Mouse (Mus musculus): ENCODE measurements around the gene Myl12a. TPM values are rescaled to one million over a fixed set of nuclear protein-coding genes. Genes with fewer than 3 reads are reported as not detected.
"Not testable (repeated sequence)": the region's sequence is repeated elsewhere in the genome, so short reads cannot be mapped to it uniquely, and the experiment has no call there.

The Myl12a gene
- polyA plus RNA-seq, 1 experiment from 2014 or later = 125 TPM

DNA sequence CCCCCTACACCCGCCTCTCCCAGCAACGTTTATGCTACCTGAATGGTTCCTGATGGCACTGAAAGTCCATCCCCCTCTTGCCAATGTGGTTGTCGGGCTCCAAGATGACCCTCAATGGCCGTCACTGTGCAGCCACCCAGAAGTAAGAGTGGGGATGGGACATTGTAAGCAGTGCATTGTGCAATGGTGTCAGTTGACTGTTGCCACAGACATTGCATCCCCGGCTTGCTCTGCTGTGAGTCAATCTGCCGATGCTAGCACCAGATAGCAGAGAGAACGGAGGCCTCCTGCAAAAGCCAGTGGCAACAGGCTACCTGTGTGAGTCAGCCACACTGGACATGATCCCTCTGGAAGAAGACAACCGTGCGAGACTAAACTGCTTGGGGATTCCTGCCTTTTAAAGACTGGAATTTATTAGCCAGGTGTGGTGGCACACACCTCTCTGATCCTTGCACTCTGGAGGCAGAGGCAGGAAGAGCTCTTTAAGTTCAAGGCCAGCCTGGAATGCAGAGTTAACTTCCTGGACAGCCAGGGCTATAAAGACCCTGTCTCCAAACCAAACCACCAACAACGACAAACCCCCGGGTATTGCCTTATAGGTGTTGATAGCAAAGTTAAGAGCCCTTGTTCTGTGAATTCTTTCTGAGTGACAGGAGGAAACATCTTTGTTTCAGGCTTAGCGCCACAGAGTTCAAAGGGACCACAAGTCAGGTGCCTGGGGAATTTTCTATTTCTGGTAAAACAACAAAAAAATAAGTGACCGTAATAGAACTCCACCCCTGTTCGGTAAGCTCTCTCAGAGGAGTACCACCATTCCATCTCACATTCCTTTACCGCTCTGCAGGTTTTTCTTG lies 16.9 kb downstream of the Myl12a start:
- 90% methylated on average over 15 of the region's 15 CpGs for whole genome bisulfite sequencing
- H3K4me1 ChIP-seq = peaks cover 20% of the 10 kb centered on the region

DNA sequence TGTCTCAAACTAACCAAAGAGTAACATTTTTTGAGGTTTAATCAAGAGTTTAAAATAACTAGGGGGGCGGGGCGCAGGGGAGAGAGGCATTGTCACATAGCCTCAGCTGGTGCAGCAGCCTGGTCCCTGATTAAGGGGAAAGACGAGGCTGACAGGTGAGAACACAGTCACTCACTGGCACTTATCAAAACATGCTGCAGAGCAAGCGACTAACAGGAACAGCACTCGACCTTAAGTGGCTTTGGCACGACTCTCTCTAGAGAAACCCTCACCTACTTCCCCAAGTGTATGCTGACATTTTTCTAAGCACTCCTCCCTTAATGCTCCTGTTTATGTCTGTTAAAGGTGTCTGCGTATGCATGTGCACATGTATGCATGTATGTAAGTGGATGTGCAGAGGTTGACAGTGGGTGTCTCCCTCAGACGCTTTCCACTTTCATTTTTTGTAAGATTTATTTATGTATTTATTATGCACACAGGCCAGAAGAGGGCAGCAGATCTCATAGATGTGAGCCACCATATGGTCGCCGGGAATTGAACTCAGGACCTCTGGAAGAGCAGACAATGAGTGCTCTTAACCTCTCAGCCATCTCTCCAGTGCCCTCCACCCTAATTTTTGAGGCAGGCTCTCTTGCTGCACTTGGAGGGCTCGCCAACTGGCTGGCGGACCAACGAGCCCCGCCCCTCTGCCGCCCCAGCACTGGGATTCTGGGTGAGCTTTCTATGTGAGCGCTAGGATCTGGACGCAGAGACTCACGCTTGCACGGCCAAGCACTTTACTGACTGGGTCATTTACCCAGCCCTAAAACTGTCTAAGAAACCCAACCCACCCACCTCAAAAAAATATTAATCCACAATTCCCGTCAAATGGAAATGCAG lies 23.1 kb downstream of the Myl12a start:
- 89% methylated on average over 20 of the region's 20 CpGs for WGBS
- H3K27ac ChIP-seq (replicated peaks) = no peak overlapping the region
- no peaks in the 10 kb centered on the region for H3K27me3 ChIP-seq
- no peak overlapping the region for H3K9ac ChIP-seq (replicated peaks)
- H3K4me2 ChIP-seq (replicated peaks) = no peak overlapping the region
- H3K9me3 ChIP-seq = no peaks in the 10 kb centered on the region
- H3K4me3 ChIP-seq = no peak overlapping the region
- peaks cover 45% of the 10 kb centered on the region for H3K36me3 ChIP-seq
- no peaks in the 10 kb centered on the region for H3K4me1 ChIP-seq
- no peak for ATAC-seq (replicated peaks)

More for the DNA sequence above, 16.9 kb downstream of the Myl12a start:
- no peak overlapping the region for H3K9ac ChIP-seq (replicated peaks)
- H3K9me3 ChIP-seq = no peaks in the 10 kb centered on the region
- H3K36me3 ChIP-seq = peaks cover 26% of the 10 kb centered on the region
- H3K4me3 ChIP-seq = no peak overlapping the region
- no peak for ATAC-seq (replicated peaks)
- no peak overlapping the region for H3K27ac ChIP-seq (replicated peaks)
- H3K4me2 ChIP-seq (replicated peaks) = no peak overlapping the region
- H3K27me3 ChIP-seq = no peaks in the 10 kb centered on the region

DNA sequence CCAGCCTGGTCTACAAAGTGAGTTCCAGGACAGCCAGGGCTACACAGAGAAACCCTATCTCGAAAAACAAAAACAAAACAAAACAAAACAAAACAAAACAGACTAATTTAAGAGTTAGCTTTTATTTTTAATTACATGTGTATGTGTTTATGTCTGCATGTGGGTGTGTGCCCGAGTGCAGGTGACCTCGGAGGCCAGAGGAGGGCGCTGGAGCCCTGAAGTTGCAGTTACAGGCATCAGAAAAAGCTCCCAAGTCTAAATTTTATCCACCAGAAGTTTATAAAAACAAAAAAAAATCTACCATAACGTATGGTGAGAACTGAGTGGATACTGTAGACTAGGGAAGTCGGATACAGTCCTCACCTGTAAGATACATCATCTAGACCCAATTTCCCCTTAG lies 24.9 kb downstream of the Myl12a start:
- no peak overlapping the region for H3K9ac ChIP-seq (replicated peaks)
- no peaks in the 10 kb centered on the region for H3K4me1 ChIP-seq
- no peak overlapping the region for H3K4me2 ChIP-seq (replicated peaks)
- no peak for ATAC-seq (replicated peaks)
- peaks cover 54% of the 10 kb centered on the region for H3K36me3 ChIP-seq
- H3K27me3 ChIP-seq = no peaks in the 10 kb centered on the region
- 90% methylated on average over 6 of the region's 6 CpGs for WGBS
- H3K9me3 ChIP-seq = no peaks in the 10 kb centered on the region
- no peak overlapping the region for H3K4me3 ChIP-seq
- H3K27ac ChIP-seq (replicated peaks) = no peak overlapping the region

DNA sequence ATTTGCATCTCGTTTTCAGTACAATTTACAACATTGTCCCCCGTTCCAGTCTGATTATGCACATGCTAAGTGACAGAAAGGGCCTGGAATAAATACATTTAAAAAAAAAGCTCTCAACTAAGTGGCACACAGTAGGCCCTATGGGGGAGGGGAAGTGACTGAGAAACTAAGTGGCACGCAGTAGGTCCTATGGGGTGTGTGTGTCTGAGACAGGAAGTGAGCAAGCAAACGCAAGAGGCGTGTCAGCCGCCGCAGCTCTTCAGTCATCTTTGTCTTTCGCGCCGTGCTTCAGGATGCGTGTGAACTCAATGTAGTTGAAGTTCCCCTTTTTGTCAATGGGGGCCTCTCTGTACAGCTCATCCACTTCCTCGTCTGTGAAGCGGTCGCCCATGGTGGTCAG lies 28.6 kb downstream of the Myl12a start:
- H3K9ac ChIP-seq (replicated peaks) = not testable (repeated sequence)

DNA sequence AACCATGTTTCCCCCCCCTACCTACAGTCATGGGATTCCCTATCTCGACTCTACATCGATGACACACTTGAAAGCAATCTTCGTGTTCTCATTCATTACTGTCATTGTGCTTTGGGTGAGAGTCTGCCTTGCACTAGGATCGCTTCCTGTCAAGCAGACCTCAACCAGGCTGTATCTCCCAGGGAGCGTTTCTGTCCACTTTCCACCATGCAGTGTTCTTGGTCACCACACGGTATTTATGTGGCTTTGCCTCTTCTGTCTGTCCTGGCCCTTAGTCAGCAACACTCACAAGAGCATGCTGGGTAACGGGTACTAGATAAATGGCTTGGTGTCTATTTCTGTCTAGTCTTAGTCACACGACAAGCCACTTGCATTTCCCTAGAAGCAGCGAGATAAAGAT lies 29.3 kb downstream of the Myl12a start:
- H3K4me2 ChIP-seq (replicated peaks) = no peak overlapping the region
- no peak overlapping the region for H3K4me3 ChIP-seq
- no peak overlapping the region for H3K27ac ChIP-seq (replicated peaks)
- H3K27me3 ChIP-seq = no peaks in the 10 kb centered on the region
- H3K9me3 ChIP-seq = no peaks in the 10 kb centered on the region
- 0 out of 2 replicates have a peak, but pooled peaks cover 2% of the 10 kb centered on the region for H3K4me1 ChIP-seq
- no peak for ATAC-seq (replicated peaks)
- no peak overlapping the region for H3K9ac ChIP-seq (replicated peaks)
- WGBS = 95% methylated on average over 9 of the region's 9 CpGs
- H3K36me3 ChIP-seq = peaks cover 38% of the 10 kb centered on the region

More for the DNA sequence above, 28.6 kb downstream of the Myl12a start:
- ATAC-seq (replicated peaks); H3K4me3 ChIP-seq; H3K4me2 ChIP-seq (replicated peaks); H3K4me1 ChIP-seq; H3K27ac ChIP-seq (replicated peaks); H3K9me3 ChIP-seq; H3K27me3 ChIP-seq: not testable (repeated sequence)
- WGBS = 90% methylated on average over 14 of the region's 14 CpGs
- H3K36me3 ChIP-seq = peaks cover 38% of the 10 kb centered on the region

DNA sequence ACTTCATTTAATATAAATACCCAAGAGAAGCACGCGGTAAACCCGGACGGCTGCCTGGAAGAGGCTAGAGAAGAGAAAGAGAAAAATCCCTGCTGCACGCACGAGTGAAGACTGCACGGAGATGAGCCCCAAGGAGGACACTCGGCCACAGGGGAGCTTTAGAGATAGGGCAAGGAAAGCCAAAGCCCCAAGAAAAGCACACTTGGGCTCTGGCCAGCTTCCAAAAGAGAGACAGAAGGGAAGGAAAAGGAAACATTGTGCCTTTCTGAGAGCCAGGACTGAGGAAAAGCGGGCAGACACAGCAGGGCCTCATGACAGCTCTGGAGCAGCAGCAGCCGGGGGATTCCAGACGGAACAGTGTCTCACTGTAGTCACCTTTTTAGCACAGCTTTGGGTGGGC lies 31.5 kb downstream of the Myl12a start:
- H3K4me3 ChIP-seq = no peak overlapping the region
- 0 out of 2 replicates have a peak, but pooled peaks cover 2% of the 10 kb centered on the region for H3K4me1 ChIP-seq
- H3K4me2 ChIP-seq (replicated peaks) = no peak overlapping the region
- 45% methylated on average over 11 of the region's 11 CpGs for WGBS
- H3K9ac ChIP-seq (replicated peaks) = no peak overlapping the region
- no peak overlapping the region for H3K27ac ChIP-seq (replicated peaks)
- H3K27me3 ChIP-seq = no peaks in the 10 kb centered on the region
- peaks cover 30% of the 10 kb centered on the region for H3K36me3 ChIP-seq
- no peak for ATAC-seq (replicated peaks)
- no peaks in the 10 kb centered on the region for H3K9me3 ChIP-seq

DNA sequence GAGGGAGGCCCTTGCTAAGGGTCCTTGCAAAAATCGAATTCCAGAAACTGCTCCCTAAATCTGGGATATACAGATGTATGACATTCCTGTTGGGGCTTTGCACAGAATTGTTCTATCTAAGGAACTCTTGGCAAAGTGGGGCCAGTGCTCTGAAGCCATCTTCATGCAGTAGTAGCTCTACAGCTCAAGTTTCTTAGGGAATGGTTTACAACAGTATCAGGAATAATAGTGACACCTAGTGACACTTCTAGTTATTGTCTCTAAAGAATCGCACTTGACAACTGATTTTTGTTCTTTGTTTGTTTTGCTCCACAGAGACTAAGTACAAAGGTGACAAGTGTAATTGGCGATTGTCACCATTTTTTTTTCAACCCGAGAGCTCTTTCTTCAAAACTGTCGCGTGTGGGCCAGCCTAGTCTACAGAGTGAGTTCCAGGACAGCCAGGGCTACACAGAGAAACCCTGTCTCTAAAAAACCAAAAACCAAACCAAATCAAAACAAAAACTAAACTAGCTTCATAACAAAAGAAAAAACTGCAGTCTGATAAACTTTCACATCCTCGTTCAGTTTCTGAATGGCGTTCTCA lies 34.0 kb downstream of the Myl12a start:
- Histone ChIP-seq H3K4me2 (replicated peaks) (no peak overlapping the region), H3K36me3 (peaks cover 7% of the 10 kb centered on the region), H3K9ac (replicated peaks) (no peak overlapping the region), H3K4me3 (no peak overlapping the region), H3K27ac (replicated peaks) (no peak overlapping the region), H3K27me3 (no peaks in the 10 kb centered on the region), H3K9me3 (no peaks in the 10 kb centered on the region), H3K4me1 (0 out of 2 replicates have a peak, but pooled peaks cover 2% of the 10 kb centered on the region)
- ATAC-seq (replicated peaks) = peak; percentile 67
- 27% methylated on average over 8 of the region's 8 CpGs for WGBS

DNA sequence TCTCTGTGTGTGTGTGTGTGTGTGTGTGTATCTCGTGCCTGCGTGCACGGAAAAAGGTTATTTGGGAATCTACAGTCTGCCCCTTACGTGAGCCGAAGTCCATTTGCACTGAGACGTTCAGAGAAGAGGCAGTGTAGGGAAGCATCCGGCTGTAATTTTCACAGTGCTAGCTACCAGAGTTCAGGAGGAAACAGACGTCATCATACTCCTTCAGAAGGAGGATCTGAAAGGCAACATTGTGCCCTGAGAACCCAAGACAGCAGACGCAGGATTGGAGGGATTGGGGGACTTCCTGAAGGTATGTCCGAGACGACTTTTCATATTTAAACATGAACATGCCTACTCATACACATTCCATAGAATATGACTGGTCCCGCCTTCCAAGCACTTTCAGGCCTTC lies 35.0 kb downstream of the Myl12a start:
- Histone ChIP-seq H3K27me3 (no peaks in the 10 kb centered on the region), H3K4me1 (0 out of 2 replicates have a peak, but pooled peaks cover 2% of the 10 kb centered on the region), H3K4me2 (replicated peaks) (no peak overlapping the region), H3K4me3 (no peak overlapping the region), H3K9ac (replicated peaks) (no peak overlapping the region), H3K36me3 (no peaks in the 10 kb centered on the region), H3K9me3 (no peaks in the 10 kb centered on the region), H3K27ac (replicated peaks) (no peak overlapping the region)
- ATAC-seq (replicated peaks) = no peak
- 62% methylated on average over 12 of the region's 12 CpGs for WGBS

DNA sequence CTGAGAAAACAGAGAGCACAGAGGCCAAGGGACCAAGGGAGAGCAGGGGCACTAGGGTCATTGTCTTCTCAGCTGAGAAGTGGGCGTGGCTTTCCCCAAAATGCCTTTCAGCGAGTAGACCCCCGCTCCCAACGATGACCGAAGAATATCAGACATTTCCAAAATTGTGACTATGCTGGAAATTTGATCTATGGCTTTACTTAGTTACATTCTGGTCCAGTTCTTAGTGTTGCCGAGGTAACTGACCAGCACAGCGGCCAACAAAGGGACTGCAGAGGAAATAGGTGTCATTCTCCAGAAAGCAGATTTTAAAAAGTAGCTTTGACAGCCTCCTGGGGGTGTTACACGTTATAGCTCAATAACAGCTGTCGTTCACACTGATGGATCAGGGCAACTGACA lies 35.5 kb downstream of the Myl12a start:
- Histone ChIP-seq H3K4me3 (no peak overlapping the region), H3K4me2 (replicated peaks) (no peak overlapping the region), H3K27me3 (no peaks in the 10 kb centered on the region), H3K27ac (replicated peaks) (no peak overlapping the region), H3K36me3 (no peaks in the 10 kb centered on the region), H3K9ac (replicated peaks) (no peak overlapping the region), H3K4me1 (0 out of 2 replicates have a peak, but pooled peaks cover 2% of the 10 kb centered on the region), H3K9me3 (no peaks in the 10 kb centered on the region)
- 23% methylated on average over 9 of the region's 9 CpGs for WGBS
- ATAC-seq (replicated peaks) = no peak

DNA sequence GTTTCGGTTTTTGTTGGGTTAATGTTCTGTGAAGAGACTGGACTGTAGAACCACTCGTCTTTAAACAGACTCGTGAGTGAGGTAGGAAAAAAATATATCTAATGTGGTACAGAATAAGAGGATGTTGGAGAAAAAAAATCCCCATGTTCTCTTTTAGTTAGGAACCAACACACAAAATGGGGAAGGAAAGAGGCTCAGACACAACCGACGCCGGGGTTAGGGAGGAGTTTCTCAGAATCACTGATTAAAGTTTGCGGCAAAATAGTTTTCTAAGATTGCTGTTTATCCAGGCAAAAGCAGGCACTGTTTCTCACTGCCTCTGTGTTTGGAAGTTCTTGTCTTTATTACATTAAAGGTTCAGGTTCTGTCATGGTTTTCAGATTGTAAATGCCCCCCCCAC lies 36.6 kb downstream of the Myl12a start:
- Histone ChIP-seq H3K4me3 (no peak overlapping the region), H3K9me3 (no peaks in the 10 kb centered on the region), H3K9ac (replicated peaks) (no peak overlapping the region), H3K36me3 (no peaks in the 10 kb centered on the region), H3K4me1 (0 out of 2 replicates have a peak, but pooled peaks cover 2% of the 10 kb centered on the region), H3K4me2 (replicated peaks) (no peak overlapping the region), H3K27me3 (no peaks in the 10 kb centered on the region), H3K27ac (replicated peaks) (no peak overlapping the region)
- no peak for ATAC-seq (replicated peaks)
- 91% methylated on average over 7 of the region's 7 CpGs for WGBS

DNA sequence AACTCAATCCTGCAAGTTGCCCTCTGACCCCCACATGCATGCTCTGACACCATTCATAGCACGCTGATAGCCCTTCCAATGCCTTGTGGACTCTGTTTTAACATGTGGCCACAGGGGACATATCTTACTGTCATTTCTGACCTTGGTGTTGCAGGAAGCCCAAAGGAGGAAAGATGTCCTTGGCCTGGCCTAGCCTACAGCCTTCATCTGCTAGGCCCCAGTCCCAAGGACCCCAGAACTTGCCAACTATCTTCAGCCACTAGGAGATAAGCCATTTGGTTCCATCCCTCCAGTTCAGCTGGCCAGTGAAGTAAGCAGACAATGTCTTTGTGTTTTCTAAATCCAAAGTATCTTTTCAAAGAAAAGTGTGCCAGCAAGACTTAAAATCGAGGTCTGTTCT lies 37.4 kb downstream of the Myl12a start:
- 0 out of 2 replicates have a peak, but pooled peaks cover 2% of the 10 kb centered on the region for H3K4me1 ChIP-seq
- no peaks in the 10 kb centered on the region for H3K27me3 ChIP-seq
- H3K4me3 ChIP-seq = no peak overlapping the region
- H3K27ac ChIP-seq (replicated peaks) = no peak overlapping the region
- no peak for ATAC-seq (replicated peaks)
- H3K9me3 ChIP-seq = no peaks in the 10 kb centered on the region
- H3K4me2 ChIP-seq (replicated peaks) = no peak overlapping the region
- WGBS = 82% methylated on average over 2 of the region's 2 CpGs
- no peaks in the 10 kb centered on the region for H3K36me3 ChIP-seq
- no peak overlapping the region for H3K9ac ChIP-seq (replicated peaks)

DNA sequence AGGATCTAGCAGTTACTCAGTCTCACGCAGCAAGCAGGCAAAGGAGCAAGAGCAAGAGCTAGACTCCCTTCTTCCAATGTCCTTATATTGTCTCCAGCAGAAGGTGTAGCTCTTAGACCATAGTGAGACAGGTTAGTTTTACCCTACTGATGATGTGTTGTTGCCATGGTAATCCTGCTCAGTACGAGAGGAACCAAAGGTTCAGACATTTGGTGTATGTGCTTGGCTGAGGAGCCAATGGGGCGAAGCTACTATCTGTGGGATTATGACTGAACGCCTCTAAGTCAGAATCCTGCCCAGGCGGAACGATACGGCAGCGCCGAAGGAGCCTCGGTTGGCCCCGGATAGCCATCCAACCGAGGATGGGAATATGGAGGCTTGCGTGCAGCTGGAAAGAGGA lies 39.1 kb downstream of the Myl12a start:
- WGBS = 69% methylated on average over 13 of the region's 13 CpGs
- H3K27ac ChIP-seq (replicated peaks); H3K4me3 ChIP-seq; H3K9ac ChIP-seq (replicated peaks); H3K9me3 ChIP-seq; H3K4me2 ChIP-seq (replicated peaks); H3K4me1 ChIP-seq; H3K36me3 ChIP-seq; H3K27me3 ChIP-seq: not testable (repeated sequence)
- peak; percentile 100 for ATAC-seq (replicated peaks)

Measured in forebrain, embryonic 15.5 days (tissue).